Mouse (Mus musculus) testis, adult 2 months (tissue): ENCODE data around the gene Dlg4. TPM values are rescaled to one million over a fixed set of nuclear protein-coding genes. Genes with fewer than 3 reads are reported as not detected.

ENCODE experiments used
- H3K27ac ChIP-seq: fragments of 200-500 bp; 2 replicates; pipeline ENCODE4 v1.5.1; 2012; ENCODE audit warnings: low read depth, low read length; ENCODE audit not compliant: control insufficient read depth, insufficient read depth
- H3K27me3 ChIP-seq: fragments of 200-500 bp; 2 replicates; pipeline ENCODE4 v1.6.1; 2012; ENCODE audit warnings: mild to moderate bottlenecking, low read length, moderate library complexity; ENCODE audit not compliant: control insufficient read depth, insufficient read depth
- H3K36me3 ChIP-seq: fragments of 200-500 bp; 2 replicates; pipeline ENCODE4 v1.6.1; 2012; ENCODE audit warnings: mild to moderate bottlenecking, low read length; ENCODE audit not compliant: control insufficient read depth, insufficient read depth
- H3K4me1 ChIP-seq: fragments of 200-500 bp; 2 replicates; pipeline ENCODE4 v1.6.1; 2012; ENCODE audit warnings: low read length; ENCODE audit not compliant: control insufficient read depth, insufficient read depth
- H3K4me3 ChIP-seq: fragments of 200-500 bp; 2 replicates; pipeline ENCODE4 v1.5.1; 2012; ENCODE audit warnings: low read depth, mild to moderate bottlenecking, low read length, moderate library complexity, mixed read lengths; ENCODE audit not compliant: control insufficient read depth
- CTCF ChIP-seq: fragments of 200-500 bp; IDR thresholded peaks from 2 replicates; pipeline ENCODE4 v1.5.1; 2012; ENCODE audit warnings: low read depth, mild to moderate bottlenecking, inconsistent platforms, low read length, moderate library complexity; ENCODE audit not compliant: control insufficient read depth, insufficient read depth, insufficient replicate concordance
- POLR2A ChIP-seq: fragments of 200-500 bp; IDR thresholded peaks from 2 replicates; pipeline ENCODE4 v1.6.1; 2012; ENCODE audit warnings: low read depth, mild to moderate bottlenecking, inconsistent platforms, low read length, moderate library complexity; ENCODE audit not compliant: control insufficient read depth
- polyA plus RNA-seq: library from polyadenylated mRNA; depleted of rRNA; stranded (reverse); fragments of >200 nt; gene quantifications from 2 replicates; pipeline ENCODE4 v1.2.3, GENCODE M21; 2012

The Dlg4 gene
- polyA plus RNA-seq, 1 experiment = 5.6 TPM

DNA sequence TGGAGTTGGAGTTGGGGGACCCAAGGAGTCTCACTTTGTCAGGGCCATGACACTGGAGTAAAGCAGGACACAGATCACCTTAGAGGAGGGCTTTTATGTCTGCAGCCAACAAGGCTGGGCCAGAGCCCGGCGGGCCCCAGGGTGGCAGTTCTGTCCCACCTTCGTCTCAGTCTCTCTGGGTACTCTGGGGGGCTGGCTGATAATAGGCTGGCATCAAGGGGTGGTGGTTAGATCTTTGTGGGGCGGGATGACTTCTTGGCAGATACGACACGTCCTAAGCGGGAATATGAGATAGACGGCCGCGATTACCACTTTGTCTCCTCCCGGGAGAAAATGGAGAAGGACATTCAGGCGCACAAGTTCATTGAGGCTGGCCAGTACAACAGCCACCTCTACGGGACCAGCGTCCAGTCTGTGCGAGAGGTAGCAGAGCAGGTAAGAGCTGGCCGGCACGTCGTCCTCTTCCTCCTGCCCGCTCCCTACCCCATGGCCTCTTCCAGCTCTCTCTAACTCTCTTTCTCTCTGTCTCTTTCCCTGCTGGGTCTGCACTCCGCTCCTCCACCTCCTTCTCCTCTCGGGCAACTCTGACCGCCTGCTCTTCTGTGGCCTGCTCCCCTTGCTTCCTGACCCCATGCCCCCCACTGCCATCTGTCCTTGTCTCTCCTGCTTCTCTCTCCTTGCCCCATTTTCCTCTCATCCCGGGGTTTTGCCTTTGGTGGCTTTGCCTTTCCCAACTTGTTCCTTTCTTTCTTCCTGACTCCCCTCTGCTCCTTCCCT lies 25.8 kb downstream of the Dlg4 start:
- Histone ChIP-seq H3K4me3 (no peak overlapping the region), H3K27me3 (no peaks in the 10 kb centered on the region), H3K27ac (no peak overlapping the region), H3K4me1 (peaks cover 8% of the 10 kb centered on the region), H3K36me3 (no peaks in the 10 kb centered on the region)
- no peak for TF ChIP-seq CTCF
- TF ChIP-seq POLR2A = no peak

DNA sequence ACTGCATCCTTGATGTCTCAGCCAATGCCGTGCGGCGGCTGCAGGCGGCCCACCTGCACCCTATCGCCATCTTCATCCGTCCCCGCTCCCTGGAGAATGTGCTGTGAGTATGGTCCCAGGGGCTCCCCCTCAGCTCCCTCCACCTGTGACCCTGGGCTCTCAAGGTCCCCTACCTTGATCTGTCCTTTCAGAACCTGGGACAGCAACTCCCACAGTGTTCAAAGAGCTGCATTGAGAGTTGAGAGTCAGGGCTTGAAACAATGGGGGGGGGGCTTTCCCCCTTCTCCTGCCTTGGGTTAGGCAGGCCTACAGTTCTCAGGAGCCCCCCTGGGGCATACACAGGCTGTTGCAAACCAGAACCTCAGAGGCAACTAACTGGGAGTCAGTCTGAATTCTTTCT lies 26.9 kb downstream of the Dlg4 start:
- no peak for TF ChIP-seq POLR2A
- TF ChIP-seq CTCF = no peak
- H3K4me3 ChIP-seq = no peak overlapping the region
- H3K4me1 ChIP-seq = peaks cover 8% of the 10 kb centered on the region
- H3K27ac ChIP-seq = no peak overlapping the region
- no peaks in the 10 kb centered on the region for H3K36me3 ChIP-seq
- no peaks in the 10 kb centered on the region for H3K27me3 ChIP-seq

DNA sequence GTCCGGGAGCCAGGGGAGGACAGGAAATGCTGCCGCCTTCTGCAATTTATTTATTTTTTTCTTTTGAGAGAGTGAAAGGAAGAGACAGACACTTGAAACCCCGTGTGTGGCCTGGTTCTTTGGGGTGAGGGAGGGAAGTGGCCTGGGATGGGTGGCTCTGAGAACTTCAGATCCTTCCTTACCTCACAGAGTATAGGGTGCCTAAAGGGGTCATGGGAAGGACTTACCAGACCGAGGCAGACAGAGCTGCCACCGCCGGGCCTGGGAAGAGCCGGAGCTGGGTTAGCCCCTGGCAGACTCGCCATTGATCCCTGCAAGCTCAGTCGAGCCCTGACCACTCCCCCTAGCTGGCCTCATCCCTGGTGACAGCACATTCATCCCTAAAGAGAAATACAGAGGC lies 28.7 kb downstream of the Dlg4 start:
- Histone ChIP-seq H3K4me1 (peaks cover 5% of the 10 kb centered on the region), H3K36me3 (no peaks in the 10 kb centered on the region), H3K27ac (no peak overlapping the region), H3K27me3 (no peaks in the 10 kb centered on the region), H3K4me3 (no peak overlapping the region)
- TF ChIP-seq CTCF (no peak), POLR2A (no peak)

DNA sequence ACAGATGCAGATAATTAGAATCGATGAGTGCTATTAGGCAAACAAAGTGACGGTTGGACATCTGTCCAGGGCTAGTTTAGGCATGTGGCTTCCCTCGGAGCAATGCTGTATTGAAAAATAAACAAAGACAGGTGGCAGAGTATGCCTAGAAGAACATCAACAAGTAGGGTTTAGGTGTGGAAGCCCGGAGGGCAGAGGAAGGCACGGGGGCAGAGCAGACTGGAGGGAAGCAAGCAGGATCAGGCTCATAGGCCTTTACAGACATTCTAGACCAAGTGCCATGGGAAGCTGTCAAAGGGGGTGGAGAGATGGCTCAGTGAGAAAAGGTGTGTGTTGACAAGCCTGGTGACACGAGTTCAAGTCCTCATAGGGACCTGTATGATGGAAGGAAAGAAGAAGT lies 32.6 kb downstream of the Dlg4 start:
- Histone ChIP-seq H3K4me3 (no peak overlapping the region), H3K36me3 (no peaks in the 10 kb centered on the region), H3K4me1 (peaks cover 5% of the 10 kb centered on the region), H3K27me3 (no peaks in the 10 kb centered on the region), H3K27ac (no peak overlapping the region)
- TF ChIP-seq CTCF (no peak), POLR2A (no peak)

GRCm38 (mm10) chr11:70049816-70050215 lies 33.1 kb downstream of the Dlg4 start:
- Histone ChIP-seq H3K27me3 (no peaks in the 10 kb centered on the region), H3K27ac (no peak overlapping the region), H3K4me1 (peaks cover 5% of the 10 kb centered on the region), H3K4me3 (peak overlapping the region; percentile 38; the same call in 1 of the 2 replicates), H3K36me3 (no peaks in the 10 kb centered on the region)
- TF ChIP-seq POLR2A (no peak), CTCF (peak; percentile 15; the same call in 1 of the 2 replicates)

DNA sequence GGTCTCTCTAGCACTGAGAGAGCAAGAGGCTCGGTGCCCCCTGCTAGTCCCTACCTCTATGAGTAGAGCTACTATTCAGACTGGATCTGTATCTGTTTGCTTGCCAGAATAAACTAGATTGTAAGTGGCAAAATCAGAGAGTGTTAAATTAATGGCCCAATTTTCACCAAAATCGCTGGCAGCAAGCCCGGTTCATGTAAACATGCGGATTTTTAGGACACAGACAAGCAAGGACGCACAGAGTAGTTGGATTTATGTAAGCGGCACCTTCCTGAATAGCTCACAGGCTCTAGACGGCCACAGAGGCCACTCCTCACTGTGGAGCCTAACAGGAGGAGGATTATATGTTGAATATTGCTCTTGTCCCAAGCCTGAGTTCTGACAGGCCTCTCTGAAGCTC lies 36.4 kb downstream of the Dlg4 start:
- no peaks in the 10 kb centered on the region for H3K27me3 ChIP-seq
- peaks cover 10% of the 10 kb centered on the region for H3K4me1 ChIP-seq
- no peak overlapping the region for H3K4me3 ChIP-seq
- no peaks in the 10 kb centered on the region for H3K36me3 ChIP-seq
- TF ChIP-seq CTCF (no peak), POLR2A (no peak)
- no peak overlapping the region for H3K27ac ChIP-seq

DNA sequence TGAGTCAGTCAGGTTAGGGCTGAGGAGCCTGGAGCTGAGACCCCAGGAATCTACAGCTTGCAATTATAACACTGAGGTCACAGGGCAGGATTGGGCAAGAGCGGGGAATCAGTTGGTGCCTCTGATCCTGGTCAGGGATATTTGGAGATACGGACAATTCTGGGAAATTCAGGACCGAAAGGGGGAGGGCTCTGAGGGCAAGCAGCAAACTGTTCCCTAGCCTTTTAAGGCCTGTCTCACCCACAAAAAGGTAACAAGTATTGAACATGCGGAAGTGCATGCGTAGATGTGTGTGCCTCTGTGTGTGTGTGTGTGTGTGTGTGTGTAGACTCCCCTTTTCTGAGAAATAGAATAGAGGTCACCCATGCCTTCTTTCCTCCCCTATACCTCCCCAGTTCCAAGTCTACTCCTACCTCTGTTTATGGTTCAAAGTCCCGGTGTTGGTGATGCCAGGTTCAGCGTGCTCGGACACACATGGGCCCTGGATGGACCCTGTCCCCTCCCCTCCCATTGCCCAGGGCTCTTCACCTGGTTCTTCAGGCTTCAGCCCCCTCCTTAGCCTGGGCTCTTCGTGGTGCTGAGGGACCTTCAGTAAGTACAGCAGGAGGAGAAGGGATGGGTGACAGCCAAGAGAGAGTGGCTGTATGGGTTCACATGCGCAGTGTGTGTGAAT lies 37.3 kb downstream of the Dlg4 start, which contains the start of gene Asgr1:
Asgr1 (plus strand) TSS at position 188 of the 673 bp plus-strand sequence.
- Histone ChIP-seq H3K27ac (peak within 1 kb of the TSS; percentile 30; the same call in 1 of the 2 replicates), H3K4me1 (peaks cover 10% of the 10 kb centered on the region), H3K4me3 (no peak within 1 kb of the TSS), H3K36me3 (no peaks in the 10 kb centered on the region), H3K27me3 (no peaks in the 10 kb centered on the region)
- no peak for TF ChIP-seq CTCF
